ENCODE assay signal across 28 mouse cellular contexts in genomic region chr2:80309775-80310174, GRCm38 (mm10). TPM values are rescaled to one million over a fixed set of nuclear protein-coding genes. Genes with fewer than 3 reads are reported as not detected.
DNase-seq lines count a peak whose midpoint lies in the region; TF ChIP-seq lines count a peak whose summit lies in the region.
"Had no signal": no experiment of that assay in that cellular context is flagged by ENCODE, and none has a peak within 500 bp of the region (broad histone marks: within the 10 kb centered on the region; RNA-seq: fewer than 3 reads in every experiment).

No protein-coding gene starts in this region.

- TF ChIP-seq RAD21 in CH12.LX (IDR thresholded peaks at IDR 0.05; ENCODE audit: low read depth, low read length) (no peak), MEL (IDR thresholded peaks at IDR 0.05; ENCODE audit: low read depth, low read length) (no peak)

- H3K27ac ChIP-seq in CH12.LX (ENCODE audit: insufficient read depth, low read depth) (no peak overlapping the region), ES-E14 (ENCODE audit: insufficient read depth, low read depth, low read length, poor library complexity, severe bottlenecking) (no peak overlapping the region), MEL (ENCODE audit: control insufficient read depth, low read depth, low read length) (no peak overlapping the region)

- peaks cover 2 to 6% of the 10 kb centered on the region in 2 experiments; a peak in 3 of 4 replicates for H3K4me1 ChIP-seq in CH12.LX (ENCODE audit: control insufficient read depth in 1 of 2, insufficient read depth in 2 of 2)
- H3K4me1 ChIP-seq in ES-E14 (ENCODE audit: control insufficient read depth in 2 of 2, insufficient read depth in 2 of 2, low read length in 2 of 2, poor library complexity in 1 of 2) = no peaks in the 10 kb centered on the region
- H3K4me1 ChIP-seq in MEL (ENCODE audit: control insufficient read depth in 1 of 2, insufficient read depth in 2 of 2, low read length in 2 of 2) = peaks cover 14 to 20% of the 10 kb centered on the region in 2 experiments

- no peaks in the 10 kb centered on the region for H3K79me2 ChIP-seq in CH12.LX (replicated peaks; ENCODE audit: control insufficient read depth, extremely low read depth, insufficient read depth, poor library complexity, severe bottlenecking)
- no peaks in the 10 kb centered on the region for H3K79me2 ChIP-seq in MEL (ENCODE audit: control insufficient read depth, insufficient read depth, low read length, poor library complexity)

- no peaks in the 10 kb centered on the region for H3K36me3 ChIP-seq in CH12.LX (replicated peaks in 1 of 2; ENCODE audit: control insufficient read depth in 1 of 2, insufficient read depth in 1 of 2, low read length in 1 of 2)
- no peaks in the 10 kb centered on the region for H3K36me3 ChIP-seq in ES-E14 (ENCODE audit: control insufficient read depth, insufficient read depth, low read length, poor library complexity, severe bottlenecking)
- H3K36me3 ChIP-seq in MEL (ENCODE audit: control insufficient read depth in 1 of 2, insufficient read depth in 2 of 2, low read length in 2 of 2) = peaks cover 0 to 35% of the 10 kb centered on the region in 2 experiments; a peak in 2 of 4 replicates
- H3K36me3 ChIP-seq: G1E had no signal

- H3K9me3 ChIP-seq in CH12.LX (replicated peaks; ENCODE audit: low read length) (no peaks in the 10 kb centered on the region), ES-E14 (ENCODE audit: control insufficient read depth, insufficient read depth, low read depth, low read length) (no peaks in the 10 kb centered on the region), MEL (replicated peaks; ENCODE audit: insufficient read depth, low read length) (no peaks in the 10 kb centered on the region)
- H3K9me3 ChIP-seq: G1E had no signal

- no peak for TF ChIP-seq CTCF in CH12.LX (conservative IDR thresholded peaks at IDR 0.05 in 1 of 2, IDR thresholded peaks at IDR 0.05 in 1 of 2; ENCODE audit: low read depth in 2 of 2, low read length in 2 of 2)
- TF ChIP-seq CTCF in MEL (IDR thresholded peaks at IDR 0.05 in 2 of 3, conservative IDR thresholded peaks at IDR 0.05 in 1 of 3; ENCODE audit: control insufficient read depth in 1 of 3, insufficient read depth in 1 of 3, low read depth in 2 of 3, low read length in 3 of 3, poor library complexity in 1 of 3, severe bottlenecking in 1 of 3) = no peak

- in situ Hi-C loops in CH12.LX (cut with MboI; ENCODE audit: low pct_ligation_motif_present, low pct_unique_long_range_greater_than_20kb, low sequenced_read_pairs) (no loop called here), ES-E14 (cut with MboI; ENCODE audit: low sequenced_read_pairs in 2 of 2, unreplicated experiment in 2 of 2) (no loop called here)

- no peak for TF ChIP-seq POLR2A in CH12.LX (IDR thresholded peaks at IDR 0.05; ENCODE audit: low read depth, low read length)
- no peak for TF ChIP-seq POLR2A in MEL (IDR thresholded peaks at IDR 0.05; ENCODE audit: control insufficient read depth in 1 of 2, insufficient read depth in 1 of 2, low read depth in 1 of 2, low read length in 2 of 2, poor library complexity in 1 of 2)

- dilution Hi-C loops in CH12.LX (cut with MboI; ENCODE audit: extremely low pct_ligation_motif_present, extremely low pct_unique_long_range_greater_than_20kb, low sequenced_read_pairs) = no loop called here

- DNase-seq in CH12.LX (ENCODE audit: extremely low read depth) (no peak), ES-E14 (ENCODE audit: low read depth, low spot score) (no peak), MEL (ENCODE audit: low read depth, low spot score) (no peak)
- no peak for DNase-seq in adrenal gland, adult (ENCODE audit: inconsistent age in 2 of 2, low spot score in 1 of 2)
- no peak for DNase-seq in cerebellum, postnatal 14 days
- DNase-seq in left cerebral cortex, adult 9 months (ENCODE audit: low spot score in 2 of 2) = no peak
- DNase-seq: adrenal gland, adult 2 months; adrenal gland, adult 8-10 months; adrenal gland, postnatal 10 days; adrenal gland, postnatal 14 days; adrenal gland, postnatal 25 days; adrenal gland, postnatal 36 days; B cell, adult 2 months; cerebellum, adult 11 months; cerebellum, adult 11-12 months; cerebellum, adult 18-20 months; cerebellum, adult 2 months; cerebellum, adult 8-10 months; cerebellum, adult 9-10 months; cerebellum, adult 9-11 months had no signal

- no peak overlapping the region for H3K4me2 ChIP-seq in CH12.LX (ENCODE audit: insufficient read depth, low read depth, poor library complexity, severe bottlenecking)

- H3K4me3 ChIP-seq in CH12.LX (replicated peaks in 1 of 3; ENCODE audit: low read depth in 2 of 3, low read length in 2 of 3, poor library complexity in 1 of 3) (no peak overlapping the region), ES-E14 (ENCODE audit: insufficient read depth in 1 of 2, low read depth in 1 of 2, low read length in 2 of 2, poor library complexity in 1 of 2, severe bottlenecking in 1 of 2) (no peak overlapping the region), MEL (ENCODE audit: control insufficient read depth in 1 of 2, insufficient read depth in 1 of 2, low read depth in 2 of 2, low read length in 2 of 2) (no peak overlapping the region)

- H3K9ac ChIP-seq in CH12.LX (ENCODE audit: insufficient read depth, low read depth) (no peak overlapping the region), ES-E14 (ENCODE audit: insufficient read depth, low read depth, low read length, poor library complexity, severe bottlenecking) (no peak overlapping the region), MEL (ENCODE audit: control insufficient read depth, low read depth, low read length, poor library complexity, severe bottlenecking) (no peak overlapping the region)

- no peaks in the 10 kb centered on the region for H3K27me3 ChIP-seq in CH12.LX (replicated peaks)
- H3K27me3 ChIP-seq in MEL (ENCODE audit: control insufficient read depth in 1 of 2, insufficient read depth in 2 of 2, low read length in 2 of 2) = no peaks in the 10 kb centered on the region
- H3K27me3 ChIP-seq: Patski had no signal

- TF ChIP-seq EP300 in CH12.LX (IDR thresholded peaks at IDR 0.05; ENCODE audit: low read length) = no peak
- no peak for TF ChIP-seq EP300 in MEL (IDR thresholded peaks at IDR 0.05; ENCODE audit: low read depth in 1 of 2, low read length in 2 of 2)

TF ChIP-seq in CH12.LX, 34 proteins besides CTCF, POLR2A, EP300 and RAD21:
- peak; percentile 91 for TF ChIP-seq MAFK (IDR thresholded peaks at IDR 0.05; ENCODE audit: insufficient replicate concordance, low read length)
- TF ChIP-seq TBP (conservative IDR thresholded peaks at IDR 0.05; ENCODE audit: low read depth, low read length) = no peak

TF ChIP-seq in ES-E14, 5 proteins besides CTCF, POLR2A, EP300 and RAD21:
- TF ChIP-seq MAFK (IDR thresholded peaks at IDR 0.05; ENCODE audit: insufficient read depth, low read depth, low read length) = peak; percentile 66; the same call in 1 of the 2 replicates
- TF ChIP-seq ZNF384 (IDR thresholded peaks at IDR 0.05; ENCODE audit: low read depth, low read length) = no peak
TF ChIP-seq in ES-E14: peak in this region for 1.

TF ChIP-seq in MEL, 35 proteins besides CTCF, POLR2A, EP300 and RAD21:
- TF ChIP-seq NELFE (IDR thresholded peaks at IDR 0.05; ENCODE audit: low read depth, low read length) (no peak), USF1 (IDR thresholded peaks at IDR 0.05; ENCODE audit: low read depth, low read length) (no peak), ZKSCAN1 (IDR thresholded peaks at IDR 0.05; ENCODE audit: low read depth, low read length) (no peak), MAFK (IDR thresholded peaks at IDR 0.05; ENCODE audit: borderline replicate concordance, low read depth, low read length) (peak; percentile 88)

RNA-seq across cellular contexts. Expression of gene Dnajc10, which starts 5.5 kb away (rescaled TPM):
- total RNA-seq in CH12.LX (2012; rRNA removed) = 48.3 and 53.6 TPM in 2 replicates
- total RNA-seq in CH12.LX (2014; rRNA removed) = 81.3 and 87.7 TPM in 2 replicates
- 57.9 and 65.1 TPM in 2 replicates for polyA plus RNA-seq in CH12.LX (2012; ENCODE audit: insufficient read length, low read depth)
- total RNA-seq in ES-E14 (2012; rRNA removed) = 78.3 and 78.4 TPM in 2 replicates
- total RNA-seq in MEL (2012; rRNA removed) = 53.9 and 65.4 TPM in 2 replicates
- 10 to 100 TPM; 35.9 to 51.8 TPM for polyA plus RNA-seq in MEL (2012; ENCODE audit: insufficient read depth in 1 of 2, insufficient read length in 2 of 2, low read depth in 1 of 2, low replicate concordance in 2 of 2, missing spikeins in 1 of 2)

RNA-seq across cellular contexts. Expression of gene Prdx6b, which starts 17.5 kb away (rescaled TPM):
- total RNA-seq in CH12.LX (2012; rRNA removed) (not detected in 2 replicates), CH12.LX (2014; rRNA removed) (not detected in 2 replicates), ES-E14 (2012; rRNA removed) (not detected in 2 replicates), MEL (2012; rRNA removed) (not detected in 2 replicates)
- polyA plus RNA-seq in CH12.LX (2012; ENCODE audit: insufficient read length, low read depth) (not detected in 2 replicates), MEL (2012; ENCODE audit: insufficient read depth in 1 of 2, insufficient read length in 2 of 2, low read depth in 1 of 2, low replicate concordance in 2 of 2, missing spikeins in 1 of 2) (not detected)
- total RNA-seq: adrenal gland, adult 18-20 months; adrenal gland, adult 2 months; adrenal gland, adult 8-10 months; adrenal gland, postnatal 10 days; adrenal gland, postnatal 14 days; adrenal gland, postnatal 25 days; adrenal gland, postnatal 36 days; adrenal gland, postnatal 4 days; G1E had no signal
- polyA plus RNA-seq: activated CD4-positive, CD25-positive, alpha-beta regulatory T cell, adult 4 months; adrenal gland, adult 2 months; brain, embryonic 14.5 days; C2C12; CD4-positive, CD25-positive, alpha-beta regulatory T cell, adult 4 months; cerebellum, adult 2 months; G1E had no signal

Comparison
In these comparisons a context has a peak if more than half of its experiments do, and no peak if none do; other contexts are left out.
1. Of the 35 proteins assayed by ChIP-seq in both MEL and CH12.LX: peak only in MEL: none; only in CH12.LX: none; in both: MAFK; in neither: 34.